Mouse (Mus musculus) mesoderm, embryonic 11.5 days (tissue): ENCODE results near the gene Rin2.

Experiments
- DNase-seq: peaks from one replicate; pipeline ENCODE4 v3.0.0-alpha.2; 2012; ENCODE audit warnings: low read depth, low spot score

The Rin2 gene

GRCm38 (mm10) chr2:145861193-145862123 lies 186.4 kb downstream of the Rin2 start:
- DNase-seq: no peak

- no peak for DNase-seq
These were observed 187.3 kb downstream of the Rin2 start for GRCm38 (mm10) chr2:145862206-145862817.

DNA sequence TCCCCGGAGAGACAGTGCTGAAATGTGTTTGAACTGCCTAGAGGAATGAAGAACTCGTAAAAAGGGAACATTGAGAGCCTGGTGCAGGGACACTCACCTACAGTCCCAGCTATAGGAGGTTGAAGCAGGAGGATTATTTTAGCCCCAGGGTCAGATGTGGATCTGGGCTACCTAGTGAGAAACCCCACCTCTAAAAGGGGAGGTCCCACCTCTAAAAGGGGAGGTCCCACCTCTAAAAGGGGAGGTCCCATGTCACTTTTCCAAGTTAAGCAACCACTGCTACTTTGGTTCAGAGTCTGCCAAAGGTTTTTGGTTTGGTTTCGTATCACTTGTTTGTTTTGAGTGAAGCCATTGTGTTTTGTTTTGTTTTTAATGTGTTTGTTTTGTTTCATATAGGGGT lies 190.3 kb downstream of the Rin2 start:
- DNase-seq: no peak

DNA sequence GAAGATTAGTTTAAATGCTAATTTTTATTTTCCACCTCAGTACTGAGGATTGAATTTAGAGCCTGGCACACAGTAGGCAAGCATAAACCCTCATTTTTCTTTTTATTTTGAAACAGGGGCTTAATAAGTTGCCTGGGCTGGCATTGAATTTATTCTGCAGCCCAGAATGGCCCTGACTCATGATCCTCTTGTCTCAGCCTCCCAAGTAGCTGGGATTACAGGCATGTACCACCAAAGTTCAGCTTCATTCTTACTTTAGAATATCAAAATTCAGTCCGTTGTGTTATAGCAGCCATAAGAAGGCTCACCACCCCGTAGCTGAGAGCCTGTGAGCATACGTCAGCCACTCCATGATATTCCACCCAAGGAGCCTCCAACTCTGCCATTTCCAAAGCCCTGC lies 191.2 kb downstream of the Rin2 start:
- no peak for DNase-seq

- no peak for DNase-seq
These were observed 191.9 kb downstream of the Rin2 start for GRCm38 (mm10) chr2:145866695-145867449.

- no peak for DNase-seq
These were observed 196.3 kb downstream of the Rin2 start for GRCm38 (mm10) chr2:145871308-145871707.

GRCm38 (mm10) chr2:145872099-145872498 lies 197.1 kb downstream of the Rin2 start:
- DNase-seq: no peak

GRCm38 (mm10) chr2:145873953-145874352 lies 198.9 kb downstream of the Rin2 start:
- DNase-seq: no peak

GRCm38 (mm10) chr2:145874879-145875482 lies 200.0 kb downstream of the Rin2 start:
- no peak for DNase-seq

DNA sequence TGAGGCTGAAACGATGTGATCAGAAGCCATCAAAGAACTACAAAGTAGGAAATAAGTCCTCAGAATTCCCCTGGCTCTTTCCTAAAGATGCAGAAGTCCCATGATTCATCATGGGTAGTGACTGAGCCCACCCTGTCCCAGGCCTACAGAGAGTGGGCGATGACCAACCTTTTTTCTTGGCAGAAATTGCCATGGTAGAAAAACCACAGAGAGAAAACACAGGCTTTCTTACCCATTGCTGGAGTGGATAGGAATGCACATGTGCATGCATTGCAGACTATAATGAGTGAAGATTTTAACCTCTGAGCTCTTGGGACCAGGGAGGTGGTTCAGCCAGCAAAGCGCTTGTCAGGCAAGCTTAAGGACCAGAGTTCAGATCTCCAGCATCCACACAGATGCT lies 202.2 kb downstream of the Rin2 start:
- DNase-seq: no peak

- peak; percentile 71 for DNase-seq
These were observed 206.1 kb downstream of the Rin2 start for GRCm38 (mm10) chr2:145880887-145881747.

- no peak for DNase-seq
These were observed 206.9 kb downstream of the Rin2 start for GRCm38 (mm10) chr2:145881932-145882331.

DNA sequence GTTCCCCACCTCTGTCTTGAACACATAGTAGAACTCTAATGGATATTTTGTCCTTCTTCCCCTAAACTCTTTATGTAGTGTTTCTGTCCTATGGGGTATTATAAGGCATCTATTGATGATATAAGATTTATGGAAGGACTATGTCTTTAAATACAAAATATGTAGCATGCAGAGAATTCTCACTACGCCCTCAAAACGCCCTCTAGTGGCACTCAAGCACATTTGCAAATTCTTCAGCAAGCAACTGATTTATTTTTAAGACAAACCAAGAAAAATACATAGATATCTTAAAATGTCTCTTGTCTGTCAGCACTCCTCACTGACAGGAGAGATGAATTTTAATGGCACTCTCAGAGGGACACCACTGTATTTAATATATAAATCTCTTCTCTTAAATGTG lies 207.4 kb downstream of the Rin2 start:
- DNase-seq: no peak

GRCm38 (mm10) chr2:145884036-145884912 lies 209.3 kb downstream of the Rin2 start:
- DNase-seq: no peak

DNA sequence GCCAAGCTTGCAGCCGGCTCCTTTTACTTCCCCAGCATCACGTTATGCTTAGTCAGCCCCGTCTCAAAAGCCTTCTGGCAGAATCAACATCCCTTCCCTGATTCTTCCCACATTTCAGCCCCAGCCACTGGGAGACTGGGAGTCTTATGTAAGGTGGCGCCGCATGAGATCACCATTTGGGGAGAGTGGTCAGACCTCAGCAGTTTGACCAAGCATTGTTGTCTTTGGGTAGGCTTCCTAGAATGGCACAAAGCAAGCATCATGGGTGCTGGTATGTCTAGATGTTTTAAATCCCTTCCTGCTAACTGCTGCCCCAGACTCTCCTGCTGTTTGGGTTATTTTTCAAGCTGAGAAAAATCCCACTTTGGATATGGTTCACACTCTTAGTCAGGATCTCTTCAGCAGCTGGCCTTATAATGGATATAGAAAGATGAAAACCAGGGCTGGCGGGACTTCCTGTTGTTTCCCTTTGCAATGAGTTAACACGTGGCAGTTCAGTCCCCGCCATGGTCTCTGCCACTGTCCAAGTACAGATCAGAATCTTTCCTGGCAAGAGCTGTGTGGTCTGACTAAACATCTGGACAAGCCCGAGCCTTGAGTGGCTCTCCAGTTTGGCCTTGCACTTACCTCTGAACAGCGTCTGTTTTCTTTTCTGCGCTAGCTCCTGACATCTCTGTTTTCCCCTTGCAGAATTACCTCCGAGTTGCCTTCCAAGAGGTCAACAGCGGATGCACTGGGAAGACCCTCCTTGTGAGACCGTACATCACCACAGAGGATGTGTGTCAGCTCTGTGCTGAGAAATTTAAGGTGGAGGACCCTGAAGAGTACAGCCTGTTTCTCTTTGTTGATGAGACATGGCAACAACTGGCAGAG lies 210.1 kb downstream of the Rin2 start:
- DNase-seq: no peak

GRCm38 (mm10) chr2:145887937-145888765 lies 213.1 kb downstream of the Rin2 start:
- DNase-seq: no peak

DNA sequence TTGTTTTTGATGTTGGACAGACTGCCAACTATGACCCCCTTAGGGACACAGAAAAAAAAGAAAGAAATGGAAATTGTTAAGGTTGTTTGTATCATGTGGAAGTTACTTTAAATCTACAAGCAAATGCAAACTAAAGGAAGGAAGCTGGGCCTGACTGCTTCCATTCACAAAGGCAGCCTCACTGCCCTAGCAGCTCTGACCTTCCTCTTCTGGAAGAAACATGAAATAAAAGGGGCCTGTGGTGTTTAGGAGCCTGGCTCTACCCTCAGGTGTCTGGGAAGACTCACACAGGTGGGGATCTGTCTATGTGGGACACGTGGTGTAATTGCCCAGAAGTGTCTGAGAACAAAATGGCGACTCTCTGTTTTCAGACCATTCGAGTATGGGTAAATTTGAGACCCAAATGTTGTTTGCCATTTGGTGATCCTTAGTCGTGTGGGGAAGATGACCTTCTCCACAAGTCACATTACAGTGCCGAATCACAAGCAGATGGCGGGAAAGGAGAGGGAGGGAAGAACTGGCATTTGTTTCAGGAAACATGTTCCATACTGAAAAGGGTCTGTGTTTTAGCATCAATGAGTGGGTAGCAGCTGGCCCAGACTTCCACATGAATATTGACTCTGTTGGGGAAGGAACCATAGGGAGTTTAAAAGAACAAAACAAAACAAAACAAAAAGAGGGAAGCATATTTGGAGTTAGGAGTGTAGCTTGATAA lies 213.9 kb downstream of the Rin2 start:
- no peak for DNase-seq
